Mouse (Mus musculus) megakaryocyte-erythroid progenitor cell, adult 5-6 weeks (primary cell): ENCODE results near the gene Dgat2. TPM values are rescaled to one million over a fixed set of nuclear protein-coding genes. Genes with fewer than 3 reads are reported as not detected.

Source experiments
- ATAC-seq: replicated peaks from 2 replicates; pipeline ENCODE4 v1.8.0; 2016; ENCODE audit warnings: mild to moderate bottlenecking, inconsistent platforms; ENCODE audit not compliant: severe bottlenecking, poor library complexity, low FRiP score, low TSS enrichment
- total RNA-seq, 2 experiments: library from RNA; stranded (forward) in 1 of 2; stranded (reverse) in 1 of 2; fragments of 200-1000, 215-1000 nt in 1 of 2; fragments of >200 nt in 1 of 2; fragmentation: Nextera tagmentation in 1 of 2; gene quantifications; 2 replicates each; pipeline ENCODE4 v1.2.3; 2014 to 2017

The Dgat2 gene
- total RNA-seq, 2 experiments from 2014 or later = not detected

DNA sequence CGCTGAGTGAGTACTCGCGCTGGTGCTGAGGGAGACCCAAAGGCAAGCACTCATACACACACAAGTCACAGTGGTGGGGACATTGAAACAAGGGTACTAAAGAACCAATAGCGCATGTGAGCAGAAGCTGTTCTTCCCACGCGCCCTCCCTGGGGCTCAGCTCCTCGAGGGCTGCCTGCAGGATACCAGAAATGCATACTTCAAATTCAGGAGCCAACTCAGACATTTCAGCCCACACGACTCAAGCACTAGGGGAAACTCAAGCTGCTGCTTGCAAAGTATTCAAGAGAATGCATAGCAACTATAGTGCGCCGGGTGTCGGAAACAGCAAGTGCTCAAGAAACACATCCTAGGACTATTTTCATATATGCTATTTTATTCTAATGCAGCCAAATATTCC lies 37.9 kb downstream of the Dgat2 start:
- no peak for ATAC-seq

DNA sequence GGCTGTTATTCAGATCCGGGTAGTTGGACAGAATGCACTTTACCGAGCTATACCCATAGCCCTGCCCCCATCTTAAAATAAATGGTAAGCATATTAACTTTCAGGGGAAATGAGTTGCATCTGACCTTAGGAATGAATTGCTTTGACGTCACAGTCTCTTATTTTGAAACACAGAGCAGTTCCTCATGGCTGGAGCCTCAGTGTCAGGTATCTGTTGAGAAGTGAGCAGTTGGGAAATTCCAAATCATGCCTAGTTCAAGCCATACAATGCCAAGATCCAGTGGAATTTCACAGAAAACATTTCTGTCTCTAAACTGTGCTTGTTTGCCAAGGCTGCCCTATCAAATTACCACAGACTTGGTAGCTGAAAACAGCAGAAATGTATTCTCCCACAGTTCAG lies 39.3 kb downstream of the Dgat2 start:
- no peak for ATAC-seq

DNA sequence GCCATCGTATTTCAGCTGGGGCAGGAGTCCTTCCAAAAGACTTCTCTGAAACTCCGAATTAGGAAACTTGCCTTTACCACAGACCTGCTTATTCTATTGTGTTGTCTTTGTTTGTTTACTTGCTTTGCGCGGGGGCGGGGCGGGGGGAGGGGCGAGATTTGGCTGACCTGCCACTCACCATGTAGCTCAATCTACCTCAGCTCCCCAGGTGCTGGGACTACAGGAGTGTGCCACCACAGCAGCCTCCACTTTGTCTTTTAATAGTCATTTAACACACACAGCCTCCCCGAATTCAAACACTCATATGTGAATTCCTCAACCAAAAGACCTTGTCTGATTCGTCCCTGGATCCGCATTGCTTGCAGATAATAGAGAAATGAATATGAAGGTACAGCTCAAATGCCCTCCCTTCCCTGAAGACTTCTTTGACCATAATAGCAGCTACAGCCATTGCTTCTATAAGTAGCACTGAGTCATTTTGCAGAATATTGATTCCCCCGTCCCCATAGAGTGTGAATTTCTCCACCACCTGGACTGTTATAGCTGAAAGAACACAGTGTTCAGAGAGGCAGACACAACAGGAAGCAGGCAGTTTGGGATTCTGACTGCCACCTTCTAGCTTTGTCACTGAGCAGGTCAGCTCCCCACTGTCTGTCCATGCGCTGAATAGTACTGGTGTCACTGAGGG lies 40.5 kb downstream of the Dgat2 start:
- no peak for ATAC-seq

DNA sequence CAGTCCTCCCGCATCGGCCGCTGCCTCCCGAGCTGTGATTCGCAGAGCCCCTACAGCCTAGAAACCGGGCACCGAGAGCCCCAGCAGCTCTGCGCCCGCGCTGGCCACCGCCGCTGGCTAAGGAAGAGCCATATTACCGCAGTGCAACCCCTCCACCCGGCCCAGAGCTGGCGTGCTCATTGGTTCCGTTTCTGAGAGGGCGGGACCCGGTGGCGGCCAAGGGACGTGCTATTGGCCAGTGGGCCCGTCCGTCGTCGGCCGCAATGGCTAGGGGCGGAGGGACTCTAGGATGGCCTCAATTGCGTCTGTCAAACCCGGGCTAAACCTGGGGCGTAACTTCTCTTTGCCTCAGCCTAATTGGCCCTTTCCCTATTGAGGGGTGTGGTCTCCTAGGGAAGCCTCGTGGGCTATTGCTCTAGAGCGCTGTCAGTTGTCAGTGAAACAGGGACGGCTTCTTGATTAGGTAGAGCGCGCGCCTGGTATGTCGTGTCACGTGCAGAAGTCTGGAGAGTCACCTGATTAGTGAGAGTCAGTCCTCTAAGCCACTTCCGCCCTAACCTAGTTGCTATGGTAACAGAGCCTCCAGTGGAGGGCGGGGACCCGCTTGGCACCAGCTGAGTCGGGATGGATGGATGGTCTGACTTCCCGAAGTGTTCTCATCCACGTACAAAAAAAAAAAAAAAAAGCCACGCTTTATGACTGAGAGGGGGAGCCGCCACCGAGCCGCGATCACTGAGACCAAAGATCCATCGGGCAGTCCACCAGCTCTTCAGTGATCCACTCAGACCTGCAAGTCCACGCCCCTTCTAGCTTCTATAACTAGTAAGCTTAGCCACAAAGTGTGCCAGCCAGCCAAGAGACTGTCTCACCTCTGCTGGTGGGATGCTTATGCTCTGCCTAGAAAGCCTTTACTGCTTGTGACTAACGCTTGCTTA lies 41.3 kb downstream of the Dgat2 start, which contains the start of gene Uvrag:
Uvrag (minus strand) TSS at position 158 of the 935 bp plus-strand sequence.
- ATAC-seq = peak; percentile 98

DNA sequence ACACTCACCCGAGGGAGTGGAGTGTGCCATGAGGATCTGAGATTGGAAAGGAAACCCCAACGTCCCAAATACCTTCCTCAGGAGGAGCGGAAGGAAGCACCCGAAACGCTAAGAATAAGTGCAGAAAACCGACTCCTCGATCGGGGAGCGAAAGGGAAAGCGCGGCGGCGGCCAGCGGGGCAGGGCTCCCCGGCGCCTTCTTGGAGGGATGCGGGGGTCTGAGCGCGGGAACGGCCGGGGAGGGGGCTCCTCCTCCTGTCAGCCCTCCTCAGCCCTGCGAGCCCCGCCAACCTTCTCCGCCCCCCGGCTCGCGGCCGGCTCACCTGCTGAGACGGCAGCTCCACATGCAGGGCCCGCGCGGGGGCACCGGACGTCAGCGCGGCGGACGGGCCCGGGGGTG lies 42.0 kb downstream of the Dgat2 start:
- ATAC-seq = no peak

DNA sequence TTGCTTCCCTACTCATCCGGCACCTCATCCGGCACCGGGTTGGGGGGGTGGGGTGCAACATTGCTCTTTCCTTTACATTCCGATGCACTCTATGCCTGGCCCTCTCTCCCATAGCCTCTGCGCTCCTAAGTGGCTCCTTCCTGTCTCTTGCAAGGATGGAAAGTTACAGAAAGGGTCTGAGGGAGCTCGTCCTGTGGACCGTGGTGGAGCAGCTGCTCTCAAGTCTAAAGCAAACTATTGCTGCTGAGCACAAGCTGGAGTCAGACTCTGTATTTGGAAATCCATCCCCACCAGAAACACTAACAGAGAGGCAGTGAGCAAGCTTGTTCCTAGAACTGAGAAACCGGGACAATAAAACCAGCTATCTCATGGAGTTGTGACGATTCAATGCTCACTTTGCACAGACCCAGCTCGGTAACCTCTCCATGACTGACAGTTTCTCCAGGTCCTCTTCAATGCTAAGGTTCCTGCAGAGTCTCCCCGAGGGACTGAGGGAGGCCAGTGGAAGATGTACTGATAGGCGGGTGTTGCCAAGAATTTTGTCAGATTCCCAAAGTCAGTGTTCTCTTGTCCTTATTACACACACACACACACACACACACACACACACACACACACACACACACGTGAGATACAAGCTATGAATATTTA lies 42.6 kb downstream of the Dgat2 start:
- no peak for ATAC-seq

DNA sequence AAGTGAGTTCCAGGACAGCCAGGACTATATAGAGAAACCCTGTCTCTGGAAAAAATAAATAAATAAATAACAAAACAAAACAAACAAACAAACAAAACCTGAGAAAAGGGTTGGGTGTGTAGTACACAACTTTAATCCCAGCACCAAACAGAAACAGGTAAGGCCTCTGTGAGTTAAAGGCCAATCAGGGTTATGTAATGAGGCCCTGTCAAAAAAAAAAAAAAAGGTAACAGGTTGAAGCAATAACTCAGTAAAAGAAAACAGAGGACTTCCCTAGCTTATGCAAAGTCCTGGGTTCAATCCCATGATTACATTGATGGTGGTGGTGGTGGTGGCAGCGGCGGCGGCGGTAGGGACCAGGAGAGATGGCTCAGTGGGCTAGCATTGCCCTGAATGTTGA lies 45.0 kb downstream of the Dgat2 start:
- ATAC-seq = no peak

DNA sequence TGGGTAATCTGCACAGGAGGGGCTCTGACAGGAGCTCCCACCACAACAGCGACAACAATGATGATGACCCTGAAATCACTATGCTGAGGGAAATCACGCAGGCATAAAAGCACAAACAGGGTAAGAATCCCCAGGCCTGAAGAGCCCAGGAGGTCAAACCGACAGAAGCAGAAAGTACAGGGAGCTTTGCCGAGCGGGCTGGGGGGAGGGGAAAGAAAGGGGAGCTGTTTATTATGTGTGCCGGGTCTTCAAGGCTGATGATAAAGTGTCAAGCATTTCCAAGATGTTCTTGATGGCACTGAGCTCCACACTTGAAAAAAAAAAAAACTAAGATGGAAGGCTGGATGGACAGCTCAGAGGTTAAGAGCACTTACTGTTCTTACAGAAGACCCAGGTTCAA lies 45.7 kb downstream of the Dgat2 start:
- no peak for ATAC-seq

DNA sequence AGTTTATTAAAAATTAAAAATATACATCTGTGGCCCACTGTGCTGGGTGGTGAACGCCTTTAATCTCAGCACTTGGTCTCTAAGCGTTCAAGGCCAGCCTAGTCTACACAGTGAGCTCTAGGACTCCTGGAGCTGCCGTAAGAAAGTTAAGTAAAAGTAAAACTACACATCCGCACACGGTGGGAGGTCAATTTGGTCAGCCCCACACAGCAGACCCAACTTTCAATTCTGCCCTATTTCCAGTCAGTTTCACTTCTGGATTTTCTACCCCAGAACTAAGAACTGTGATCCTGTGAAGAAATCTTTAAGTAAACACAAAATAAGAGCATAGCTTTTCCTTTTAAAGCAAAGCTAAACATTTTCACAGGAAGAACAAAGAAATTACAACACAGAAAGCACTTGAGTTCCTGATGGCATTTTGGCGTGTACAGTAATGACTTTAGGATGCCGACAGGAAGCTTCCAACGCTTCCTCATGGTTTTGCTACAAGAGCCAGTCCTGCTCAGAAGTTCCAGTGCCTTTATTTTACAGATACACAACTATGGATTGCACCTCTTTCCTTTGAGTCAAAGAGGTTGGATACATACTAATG lies 48.6 kb downstream of the Dgat2 start:
- no peak for ATAC-seq

DNA sequence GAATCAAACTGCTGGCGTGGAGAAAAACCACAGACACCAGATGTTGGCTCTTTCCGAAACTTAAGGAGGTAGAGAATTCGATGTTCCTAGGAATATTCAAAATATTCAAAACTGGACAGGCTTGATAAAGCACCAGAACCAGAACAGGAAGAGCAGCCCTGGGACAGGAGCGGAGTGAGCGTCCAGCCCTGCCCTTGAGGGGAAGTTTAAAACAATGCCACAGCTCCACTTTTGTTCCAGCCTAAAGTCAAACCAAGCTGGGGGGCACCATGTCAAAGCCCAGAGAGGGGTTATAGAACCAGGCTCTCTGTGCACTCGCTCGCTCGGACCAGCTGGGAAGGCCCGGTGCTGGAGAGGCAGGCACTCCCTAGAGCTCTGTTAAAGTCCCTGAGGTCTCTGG lies 49.9 kb downstream of the Dgat2 start:
- ATAC-seq = no peak

DNA sequence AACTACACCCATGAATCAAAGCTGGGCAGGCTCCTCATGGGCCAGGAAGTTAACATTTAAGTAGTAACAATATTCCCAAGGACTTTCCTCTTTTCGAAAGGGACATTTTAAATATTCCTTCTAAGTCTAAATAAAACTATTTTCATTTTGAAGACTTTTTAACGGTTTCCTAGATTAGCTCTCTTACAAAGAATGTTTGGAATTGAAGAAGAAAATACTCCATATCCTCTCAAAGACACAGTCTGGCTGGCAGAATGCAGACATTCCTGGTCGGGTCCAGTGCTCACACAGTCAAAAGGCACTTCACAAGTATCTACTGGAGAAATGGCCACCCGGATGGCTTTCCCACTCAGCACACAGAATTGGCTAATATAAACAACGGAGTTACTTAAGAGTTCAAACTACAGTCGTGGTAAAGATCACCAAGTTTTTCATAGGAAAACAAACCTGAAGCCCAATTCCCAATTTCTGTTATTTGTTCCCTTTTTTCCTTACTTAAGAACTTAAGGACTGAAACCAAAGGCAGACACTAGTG lies 50.6 kb downstream of the Dgat2 start:
- no peak for ATAC-seq

DNA sequence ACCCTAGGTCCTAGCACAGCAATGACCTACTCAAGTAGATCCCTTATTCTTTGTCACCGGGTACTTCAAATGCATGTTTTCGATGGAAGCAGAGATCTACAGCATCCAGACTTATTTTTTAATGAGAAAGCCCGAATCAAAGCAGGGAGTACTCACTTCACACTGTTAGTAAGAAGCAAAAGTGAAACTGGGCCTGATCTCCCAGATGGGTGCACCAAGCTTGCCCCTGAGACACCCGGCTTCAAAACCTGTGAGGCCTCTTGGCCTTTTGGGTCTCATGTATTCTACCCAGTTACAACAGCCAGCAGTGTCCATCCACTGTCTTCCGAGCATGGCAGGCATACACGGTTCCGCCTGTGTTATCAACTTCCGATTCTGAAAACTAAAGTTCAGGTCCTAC lies 53.6 kb downstream of the Dgat2 start:
- no peak for ATAC-seq

DNA sequence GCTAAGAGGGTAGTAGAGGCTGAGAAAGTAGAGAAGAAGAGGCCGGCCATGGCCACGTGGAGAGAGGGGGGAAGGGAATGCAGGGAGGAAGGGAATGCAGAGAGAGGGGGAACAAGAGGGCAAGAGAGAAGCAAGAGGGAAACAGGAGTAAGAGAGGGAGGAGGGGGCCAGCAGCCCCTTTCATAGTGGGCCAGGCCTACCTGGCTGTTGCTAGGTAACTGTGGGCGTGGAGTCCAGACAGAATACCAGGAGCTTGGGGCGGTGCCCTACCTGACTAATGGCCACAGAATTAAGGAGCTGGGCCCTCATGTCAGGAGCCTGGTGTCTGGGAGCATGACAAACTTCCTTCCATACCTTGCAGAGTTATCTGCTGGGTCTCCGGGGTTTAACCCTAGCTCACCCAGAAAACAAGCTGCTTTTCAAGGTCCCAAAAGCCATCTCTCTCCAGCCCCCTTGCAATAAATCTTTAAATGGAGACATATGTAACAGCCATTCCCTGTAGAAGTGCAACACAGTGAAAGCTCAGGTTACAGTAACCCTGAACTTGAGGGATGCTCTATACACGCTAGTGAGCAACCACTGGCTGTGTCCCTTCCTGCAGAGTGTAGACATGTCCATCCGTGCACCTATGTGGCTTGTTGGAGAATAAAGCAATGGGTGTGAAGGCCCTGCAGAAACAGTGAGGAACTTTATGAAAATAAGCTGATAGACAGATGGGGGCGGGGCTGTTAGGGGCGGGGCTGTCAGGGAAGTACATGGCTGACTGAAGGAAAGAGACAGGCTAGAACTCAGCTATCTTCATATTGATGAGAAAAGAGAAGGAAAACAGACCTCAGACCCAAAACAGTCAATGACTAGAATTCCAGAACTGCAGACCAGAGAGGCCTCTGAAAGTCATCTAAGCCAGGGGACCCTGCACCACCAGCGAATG lies 54.2 kb downstream of the Dgat2 start:
- no peak; the same call in 1 of the 2 replicates for ATAC-seq

DNA sequence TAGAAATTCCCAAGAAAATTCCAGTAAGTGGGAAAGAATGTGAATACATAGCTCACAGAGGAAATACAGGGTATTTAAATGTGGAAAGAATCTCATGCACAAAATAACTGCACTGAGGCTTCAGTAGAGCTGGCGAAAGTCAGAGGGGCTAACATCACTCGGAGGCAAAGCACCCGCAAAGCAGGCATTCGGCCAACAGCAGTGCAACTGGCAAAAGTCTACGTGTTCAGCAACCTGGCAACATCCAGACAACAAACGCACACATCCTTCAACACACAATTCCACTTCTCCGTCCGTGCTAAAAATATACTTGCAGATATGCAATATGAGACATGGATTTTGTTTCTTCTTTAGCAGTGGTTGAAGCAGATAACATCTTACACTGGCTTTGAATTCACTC lies 56.5 kb downstream of the Dgat2 start:
- no peak for ATAC-seq

DNA sequence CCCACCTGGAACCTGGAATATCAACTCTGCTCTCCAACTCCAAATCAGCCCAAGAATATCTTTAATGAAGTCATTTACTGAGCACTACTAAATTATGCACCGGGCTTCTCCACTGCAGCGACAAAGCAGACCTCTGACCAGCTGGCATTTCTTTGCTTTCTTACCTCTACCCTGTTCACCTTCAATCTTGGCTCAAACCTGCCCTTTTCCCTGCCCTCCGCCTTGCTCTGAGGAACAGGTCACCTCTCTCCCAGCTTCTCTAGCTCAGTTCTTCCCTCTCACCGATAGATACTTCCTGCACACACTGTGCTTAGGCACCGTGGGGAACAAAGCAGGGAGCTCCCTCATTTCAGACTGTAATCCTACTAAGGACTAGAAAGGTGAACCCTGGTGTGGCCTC lies 59.9 kb downstream of the Dgat2 start:
- no peak for ATAC-seq

DNA sequence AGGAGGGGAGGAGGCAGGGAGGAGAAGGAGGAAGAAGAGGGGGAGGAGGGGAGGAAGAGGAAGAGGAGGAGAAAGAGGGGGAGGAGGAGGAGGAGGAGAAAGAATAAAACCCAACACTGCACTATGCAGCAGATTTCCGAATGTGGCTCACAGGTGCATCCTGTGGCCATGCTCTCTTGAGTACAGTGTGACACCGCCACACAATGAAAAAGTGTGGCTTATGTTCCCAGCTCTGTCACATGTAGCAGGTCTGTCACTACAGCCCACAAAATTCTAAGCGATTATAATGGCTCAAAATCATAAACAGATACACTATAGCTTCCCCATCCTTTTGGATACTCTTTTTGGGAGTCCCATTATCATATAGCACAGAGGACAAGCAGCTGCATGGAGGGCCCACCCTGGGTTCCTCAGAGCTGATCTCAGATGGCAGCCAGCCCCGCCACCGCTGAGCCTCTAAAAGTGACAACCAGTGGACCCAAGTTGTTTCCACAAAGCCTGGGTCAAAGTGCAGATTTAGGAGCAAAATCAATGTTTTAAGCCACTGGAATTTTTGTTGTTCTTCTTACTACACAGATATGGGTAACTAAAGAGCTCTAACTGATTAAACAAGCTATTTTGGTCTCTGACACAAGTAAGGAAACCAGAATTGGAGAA lies 61.5 kb downstream of the Dgat2 start:
- no peak for ATAC-seq

DNA sequence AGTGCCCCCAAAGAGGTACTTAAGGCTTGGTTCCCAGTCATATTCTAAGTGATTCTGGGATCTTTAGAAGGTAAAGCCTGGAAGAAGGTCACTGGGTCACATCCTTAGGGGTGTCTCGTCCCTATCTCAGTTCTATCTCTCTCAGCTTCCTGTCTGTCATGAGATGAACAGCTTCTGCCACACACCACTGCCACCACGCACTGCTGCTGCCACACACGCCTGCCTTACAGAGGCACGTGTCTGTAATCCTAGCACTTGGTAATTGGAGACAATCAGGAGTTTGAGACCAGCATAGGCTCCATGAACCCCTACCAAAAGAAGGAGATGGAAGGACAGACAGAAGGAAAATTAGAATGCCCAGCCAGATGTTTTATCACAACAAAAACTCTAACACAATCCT lies 62.4 kb downstream of the Dgat2 start:
- ATAC-seq = no peak

DNA sequence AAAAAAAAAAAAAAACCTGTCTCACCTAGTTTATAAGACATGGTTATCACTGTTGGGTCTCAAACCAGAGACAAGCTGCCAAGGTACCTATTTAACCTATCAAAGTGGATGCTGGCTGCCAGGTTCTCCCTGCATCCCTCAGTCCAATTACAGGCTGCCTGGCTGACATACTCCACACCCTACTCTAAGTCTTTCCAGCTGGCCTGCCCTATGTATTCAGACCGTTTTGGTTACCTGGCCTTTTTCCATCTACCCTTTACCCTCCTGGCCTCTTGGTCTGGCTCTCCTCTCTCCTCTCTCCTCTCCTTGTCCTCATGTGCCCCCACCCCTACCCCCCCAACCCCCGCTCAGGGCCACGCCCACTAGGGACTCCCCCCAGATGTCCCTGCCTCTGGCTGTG lies 65.7 kb downstream of the Dgat2 start:
- no peak for ATAC-seq
